Mouse (Mus musculus) lung, postnatal 14 days (tissue): ENCODE measurements around the gene Smg9.

Experiments
- DNase-seq: peaks from one replicate; pipeline ENCODE4 v3.0.0; 2021

Smg9 gene

GRCm38 (mm10) chr7:24446697-24447340, 47.4 kb downstream of the Smg9 start:
- DNase-seq: no peak

- DNase-seq: no peak
These were observed 49.5 kb downstream of the Smg9 start for GRCm38 (mm10) chr7:24448782-24449517.

GRCm38 (mm10) chr7:24450585-24451017, 51.2 kb downstream of the Smg9 start:
- no peak for DNase-seq

GRCm38 (mm10) chr7:24451855-24452311, 52.5 kb downstream of the Smg9 start, which contains the start of gene Irgc1:
Irgc1 (minus strand) TSS chr7:24452297.
- no peak for DNase-seq

- DNase-seq: no peak
These were observed 54.8 kb downstream of the Smg9 start for GRCm38 (mm10) chr7:24454199-24454598.

GRCm38 (mm10) chr7:24455726-24456125, 56.3 kb downstream of the Smg9 start:
- DNase-seq: no peak

- no peak for DNase-seq
These were observed 58.4 kb downstream of the Smg9 start for GRCm38 (mm10) chr7:24457726-24458370.

GRCm38 (mm10) chr7:24459440-24459839, 60.0 kb downstream of the Smg9 start:
- no peak for DNase-seq

GRCm38 (mm10) chr7:24459843-24460242, 60.4 kb downstream of the Smg9 start:
- peak; percentile 45 for DNase-seq

- DNase-seq: peak; percentile 70
These were observed 62.1 kb downstream of the Smg9 start for GRCm38 (mm10) chr7:24461376-24462051.

GRCm38 (mm10) chr7:24462388-24463319, 63.2 kb downstream of the Smg9 start, which contains the start of gene Plaur:
Plaur (plus strand) TSS chr7:24462484.
- peak; percentile 54 for DNase-seq

- DNase-seq: no peak
These were observed 67.4 kb downstream of the Smg9 start for GRCm38 (mm10) chr7:24466835-24467234.

GRCm38 (mm10) chr7:24467886-24468285, 68.5 kb downstream of the Smg9 start:
- no peak for DNase-seq

- DNase-seq: no peak
These were observed 69.7 kb downstream of the Smg9 start for GRCm38 (mm10) chr7:24469126-24469525.

- DNase-seq: no peak
These were observed 70.9 kb downstream of the Smg9 start for GRCm38 (mm10) chr7:24470356-24470755.
